Mouse (Mus musculus) activated CD4-positive, CD25-positive, alpha-beta regulatory T cell, adult 4 months (primary cell): ENCODE results near the gene Gm16427. TPM values are rescaled to one million over a fixed set of nuclear protein-coding genes. Genes with fewer than 3 reads are reported as not detected.
"Not testable (repeated sequence)": the region's sequence is repeated elsewhere in the genome, so short reads cannot be mapped to it uniquely, and the experiment has no call there.

Source experiments
- ATAC-seq: one replicate; pipeline ENCODE4 v1.8.0; 2017
- polyA plus RNA-seq, 2 experiments: library from polyadenylated mRNA; unstranded; fragments of 100-300 nt; shearing (Covaris generic); gene quantifications; one replicate each; pipeline ENCODE4 v1.2.1; 2017

The Gm16427 gene
- not detected for polyA plus RNA-seq

GRCm38 (mm10) chr5:93540100-93540499 lies at the start of gene Gm16427:
Gene Gm16427, minus strand, starts transcription at chr5:93540200.
- not testable (repeated sequence) for ATAC-seq

Other genes starting within 250 kb of the Gm16427 start
- gene C87414, start 131.4 kb upstream of the Gm16427 start, polyA plus RNA-seq, result not detected